Mouse (Mus musculus) CH12.LX (cell line): Measurements from ENCODE around the gene Gm12845. TPM values are rescaled to one million over a fixed set of nuclear protein-coding genes. Genes with fewer than 3 reads are reported as not detected.

Experiments used
- DNase-seq: peaks from one replicate; pipeline ENCODE4 v3.0.0-alpha.2; 2013; ENCODE audit errors: extremely low read depth
- H3K27ac ChIP-seq: 2 replicates; pipeline ENCODE4 v1.5.1; 2012; ENCODE audit warnings: low read depth, mild to moderate bottlenecking, control low read depth, moderate library complexity; ENCODE audit not compliant: insufficient read depth
- H3K27me3 ChIP-seq: replicated peaks from 2 replicates; pipeline ENCODE3; 2012; ENCODE audit warnings: inconsistent platforms
- H3K36me3 ChIP-seq, 2 experiments: replicated peaks in 1 of 2; 2 replicates each; pipeline versions ENCODE3 to v1.6.1; 2012; ENCODE audit warnings: inconsistent platforms in 1 of 2, low read length in 1 of 2, mild to moderate bottlenecking in 1 of 2, mixed read lengths in 1 of 2, moderate library complexity in 1 of 2; ENCODE audit not compliant: control insufficient read depth in 1 of 2, insufficient read depth in 1 of 2
- H3K4me1 ChIP-seq, 2 experiments: 2 replicates each; pipeline ENCODE4 v1.6.1; 2012; ENCODE audit warnings: inconsistent platforms in 1 of 2, moderate library complexity in 1 of 2; ENCODE audit not compliant: insufficient read depth in 2 of 2, control insufficient read depth in 1 of 2
- H3K4me2 ChIP-seq: 2 replicates; pipeline ENCODE4 v1.6.1; 2012; ENCODE audit warnings: low read depth, mild to moderate bottlenecking, control low read depth; ENCODE audit not compliant: poor library complexity, insufficient read depth, severe bottlenecking
- H3K4me3 ChIP-seq, 3 experiments: fragments of 150-350 bp in 1 of 3; sonication (generic) in 1 of 3; replicated peaks in 1 of 3; 2 replicates each; pipeline versions ENCODE3 to v1.5.1; 2011 to 2012; ENCODE audit warnings: low read depth in 2 of 3, low read length in 2 of 3, mild to moderate bottlenecking in 2 of 3, moderate library complexity in 2 of 3, control low read depth in 1 of 3, improper control_type of control experiment in 1 of 3, inconsistent platforms in 1 of 3, mixed read lengths in 1 of 3; ENCODE audit not compliant: poor library complexity in 1 of 3
- H3K79me2 ChIP-seq: replicated peaks from 2 replicates; pipeline ENCODE4 v1.6.1; 2012; ENCODE audit warnings: mild to moderate bottlenecking, moderate library complexity; ENCODE audit not compliant: control insufficient read depth, poor library complexity, insufficient read depth, severe bottlenecking; ENCODE audit errors: extremely low read depth
- H3K9ac ChIP-seq: 2 replicates; pipeline ENCODE4 v1.6.1; 2012; ENCODE audit warnings: low read depth, mild to moderate bottlenecking, control low read depth, moderate library complexity; ENCODE audit not compliant: insufficient read depth
- H3K9me3 ChIP-seq: replicated peaks from 2 replicates; pipeline ENCODE3; 2012; ENCODE audit warnings: low read length, inconsistent platforms, mixed read lengths
- BHLHE40 ChIP-seq: IDR thresholded peaks from 2 replicates; pipeline ENCODE4 v1.6.1; 2011; ENCODE audit warnings: mild to moderate bottlenecking, low read depth, low read length, improper control_type of control experiment
- CTCF ChIP-seq, 2 experiments: IDR thresholded peaks in 1 of 2; conservative IDR thresholded peaks in 1 of 2; 2 replicates each; pipeline ENCODE4 v1.5.1; 2011 to 2012; ENCODE audit warnings: low read depth in 2 of 2, low read length in 2 of 2, improper control_type of control experiment in 1 of 2, inconsistent platforms in 1 of 2, mild to moderate bottlenecking in 1 of 2, moderate library complexity in 1 of 2
- EP300 ChIP-seq: IDR thresholded peaks from 2 replicates; pipeline ENCODE4 v1.6.1; 2011; ENCODE audit warnings: low read length, improper control_type of control experiment
- ETS1 ChIP-seq: conservative IDR thresholded peaks from 2 replicates; pipeline ENCODE4 v1.6.1; 2012; ENCODE audit warnings: low read depth, mild to moderate bottlenecking, inconsistent platforms, low read length, improper control_type of control experiment, moderate library complexity
- GABPA ChIP-seq: IDR thresholded peaks from 2 replicates; pipeline ENCODE4 v1.6.1; 2012; ENCODE audit warnings: low read depth, low read length, improper control_type of control experiment, inconsistent platforms; ENCODE audit not compliant: insufficient replicate concordance
- HCFC1 ChIP-seq: IDR thresholded peaks from 2 replicates; pipeline ENCODE4 v1.6.1; 2012; ENCODE audit warnings: low read depth, mild to moderate bottlenecking, inconsistent platforms, low read length, improper control_type of control experiment
- IRF4 ChIP-seq: IDR thresholded peaks from 2 replicates; pipeline ENCODE4 v1.6.1; 2014; ENCODE audit warnings: low read depth, mild to moderate bottlenecking, inconsistent platforms, low read length, improper control_type of control experiment
- JUND ChIP-seq: conservative IDR thresholded peaks from 2 replicates; pipeline ENCODE4 v1.6.1; 2011; ENCODE audit warnings: low read depth, low read length, improper control_type of control experiment
- KAT2A ChIP-seq: IDR thresholded peaks from 2 replicates; pipeline ENCODE4 v1.6.1; 2012; ENCODE audit warnings: low read length, improper control_type of control experiment, inconsistent platforms; ENCODE audit not compliant: insufficient replicate concordance
- MAZ ChIP-seq: IDR thresholded peaks from 2 replicates; pipeline ENCODE4 v1.6.1; 2012; ENCODE audit warnings: low read depth, mild to moderate bottlenecking, inconsistent platforms, low read length, improper control_type of control experiment, moderate library complexity
- MXI1 ChIP-seq: IDR thresholded peaks from 2 replicates; pipeline ENCODE4 v1.6.1; 2011; ENCODE audit warnings: mild to moderate bottlenecking, low read depth, low read length, improper control_type of control experiment
- MYC ChIP-seq: IDR thresholded peaks from 2 replicates; pipeline ENCODE4 v1.6.1; 2011; ENCODE audit warnings: low read depth, mild to moderate bottlenecking, improper control_type of control experiment, low read length
- NELFE ChIP-seq: IDR thresholded peaks from 2 replicates; pipeline ENCODE4 v1.6.1; 2011; ENCODE audit warnings: low read depth, low read length, improper control_type of control experiment
- NRF1 ChIP-seq: IDR thresholded peaks from 2 replicates; pipeline ENCODE4 v1.6.1; 2014; ENCODE audit warnings: low read depth, mild to moderate bottlenecking, inconsistent platforms, low read length, improper control_type of control experiment, moderate library complexity
- PAX5 ChIP-seq: IDR thresholded peaks from 2 replicates; pipeline ENCODE4 v1.6.1; 2012; ENCODE audit warnings: low read length, inconsistent platforms, mixed read lengths
- POLR2A ChIP-seq: IDR thresholded peaks from 2 replicates; pipeline ENCODE4 v1.6.1; 2011; ENCODE audit warnings: low read depth, mild to moderate bottlenecking, improper control_type of control experiment, low read length
- POLR2AphosphoS2 ChIP-seq: IDR thresholded peaks from 2 replicates; pipeline ENCODE4 v1.6.1; 2011; ENCODE audit warnings: low read depth, low read length, improper control_type of control experiment
- RAD21 ChIP-seq: IDR thresholded peaks from 2 replicates; pipeline ENCODE4 v1.6.1; 2011; ENCODE audit warnings: low read depth, mild to moderate bottlenecking, low read length, improper control_type of control experiment, moderate library complexity
- SMC3 ChIP-seq: IDR thresholded peaks from 2 replicates; pipeline ENCODE4 v1.6.1; 2011; ENCODE audit warnings: low read depth, low read length, improper control_type of control experiment
- USF2 ChIP-seq: conservative IDR thresholded peaks from 2 replicates; pipeline ENCODE4 v1.6.1; 2011; ENCODE audit warnings: low read depth, low read length, improper control_type of control experiment
- ZC3H11A ChIP-seq: IDR thresholded peaks from 2 replicates; pipeline ENCODE4 v1.6.1; 2012; ENCODE audit warnings: low read depth, mild to moderate bottlenecking, inconsistent platforms, low read length, improper control_type of control experiment
- ZMIZ1 ChIP-seq: IDR thresholded peaks from 2 replicates; pipeline ENCODE4 v1.6.1; 2012; ENCODE audit warnings: low read depth, mild to moderate bottlenecking, inconsistent platforms, low read length, improper control_type of control experiment
- dilution Hi-C: fragments of 300-500 bp; cut with MboI; formaldehyde crosslinking; loops from 2 replicates; pipeline ENCODE4 v1.14.3; 2020; ENCODE audit warnings: low sequenced_read_pairs; ENCODE audit not compliant: extremely low pct_unique_long_range_greater_than_20kb, extremely low pct_ligation_motif_present
- in situ Hi-C: fragments of 300-500 bp; cut with MboI; formaldehyde crosslinking; loops from 3 replicates; pipeline ENCODE4 v1.14.3; 2019; ENCODE audit warnings: low sequenced_read_pairs, low pct_ligation_motif_present, low pct_unique_long_range_greater_than_20kb, mixed read lengths
- polyA plus RNA-seq: library from polyadenylated mRNA; unstranded; fragments of >175 nt; gene quantifications from 2 replicates; pipeline ENCODE4 v1.2.1, GENCODE M21; 2012; ENCODE audit warnings: low read depth; ENCODE audit not compliant: insufficient read length
- total RNA-seq, 2 experiments: library from RNA; depleted of rRNA; stranded (reverse); fragments of 300-350 nt in 1 of 2; fragments of >200 nt in 1 of 2; gene quantifications; 2 replicates each; pipeline ENCODE4 v1.2.3; 2012 to 2014

Gene Gm12845
- total and polyA plus RNA-seq, 3 experiments, result 0.08 to 0.17 TPM; not detected in 1

- Histone ChIP-seq H3K9ac (no peak overlapping the region), H3K36me3 (no peaks in the 10 kb centered on the region), H3K9me3 (no peaks in the 10 kb centered on the region), H3K4me2 (no peak overlapping the region), H3K27me3 (peaks cover 5% of the 10 kb centered on the region), H3K4me3 (no peak overlapping the region), H3K4me1 (peaks cover 0 to 2% of the 10 kb centered on the region in 2 experiments; a peak in 2 of 4 replicates), H3K27ac (no peak overlapping the region), H3K79me2 (no peaks in the 10 kb centered on the region)
- dilution Hi-C loops (no loop called here), in situ Hi-C loops (no loop called here)
- DNase-seq, result no peak
- TF ChIP-seq JUND (no peak), MAZ (no peak)
These were observed 37.9 kb upstream of the Gm12845 start for GRCm38 (mm10) chr4:117686354-117686753.

GRCm38 (mm10) chr4:117705361-117705760 lies 18.9 kb upstream of the Gm12845 start:
- no peaks in the 10 kb centered on the region for H3K36me3 ChIP-seq
- peak; percentile 55 for DNase-seq
- in situ Hi-C loops (no loop called here), dilution Hi-C loops (no loop called here)
- no peak overlapping the region for H3K27ac ChIP-seq
- no peaks in the 10 kb centered on the region for H3K4me1 ChIP-seq
- peaks cover 9% of the 10 kb centered on the region for H3K27me3 ChIP-seq
- TF ChIP-seq IRF4 (peak; percentile 9; the same call in 1 of the 2 replicates), PAX5 (no peak), HCFC1 (no peak), CTCF (conservative IDR thresholded peaks at IDR 0.05 in 1 of 2, IDR thresholded peaks at IDR 0.05 in 1 of 2; ENCODE audit: low read depth in 2 of 2, low read length in 2 of 2) (peak; percentile 39 to 89; a peak in 3 of 4 replicates), SMC3 (peak; percentile 85), RAD21 (peak; percentile 79), ZC3H11A (peak; percentile 17; the same call in 1 of the 2 replicates)
- no peaks in the 10 kb centered on the region for H3K79me2 ChIP-seq
- H3K9me3 ChIP-seq, result no peaks in the 10 kb centered on the region
- H3K4me3 ChIP-seq, result no peak overlapping the region
- H3K4me2 ChIP-seq, result no peak overlapping the region
- no peak overlapping the region for H3K9ac ChIP-seq

- Histone ChIP-seq H3K36me3 (no peaks in the 10 kb centered on the region), H3K27ac (no peak overlapping the region), H3K4me2 (no peak overlapping the region), H3K9me3 (no peaks in the 10 kb centered on the region), H3K4me3 (no peak overlapping the region), H3K9ac (no peak overlapping the region), H3K27me3 (peaks cover 5% of the 10 kb centered on the region), H3K4me1 (no peaks in the 10 kb centered on the region), H3K79me2 (no peaks in the 10 kb centered on the region)
- DNase-seq, result no peak
- in situ Hi-C loops, result no loop called here
- dilution Hi-C loops, result no loop called here
- TF ChIP-seq SMC3 (no peak), USF2 (no peak), ETS1 (no peak), GABPA (no peak), POLR2A (no peak), MAZ (no peak), ZC3H11A (no peak), HCFC1 (no peak), BHLHE40 (no peak), MYC (no peak), KAT2A (no peak), ZMIZ1 (no peak), POLR2AphosphoS2 (no peak), NELFE (no peak), MXI1 (no peak), EP300 (no peak), NRF1 (no peak), JUND (no peak), IRF4 (no peak)
These were observed 15.2 kb upstream of the Gm12845 start for GRCm38 (mm10) chr4:117708780-117709550.
